Comparison of ENCODE assay signal across 16 mouse cellular contexts in the genomic region with DNA sequence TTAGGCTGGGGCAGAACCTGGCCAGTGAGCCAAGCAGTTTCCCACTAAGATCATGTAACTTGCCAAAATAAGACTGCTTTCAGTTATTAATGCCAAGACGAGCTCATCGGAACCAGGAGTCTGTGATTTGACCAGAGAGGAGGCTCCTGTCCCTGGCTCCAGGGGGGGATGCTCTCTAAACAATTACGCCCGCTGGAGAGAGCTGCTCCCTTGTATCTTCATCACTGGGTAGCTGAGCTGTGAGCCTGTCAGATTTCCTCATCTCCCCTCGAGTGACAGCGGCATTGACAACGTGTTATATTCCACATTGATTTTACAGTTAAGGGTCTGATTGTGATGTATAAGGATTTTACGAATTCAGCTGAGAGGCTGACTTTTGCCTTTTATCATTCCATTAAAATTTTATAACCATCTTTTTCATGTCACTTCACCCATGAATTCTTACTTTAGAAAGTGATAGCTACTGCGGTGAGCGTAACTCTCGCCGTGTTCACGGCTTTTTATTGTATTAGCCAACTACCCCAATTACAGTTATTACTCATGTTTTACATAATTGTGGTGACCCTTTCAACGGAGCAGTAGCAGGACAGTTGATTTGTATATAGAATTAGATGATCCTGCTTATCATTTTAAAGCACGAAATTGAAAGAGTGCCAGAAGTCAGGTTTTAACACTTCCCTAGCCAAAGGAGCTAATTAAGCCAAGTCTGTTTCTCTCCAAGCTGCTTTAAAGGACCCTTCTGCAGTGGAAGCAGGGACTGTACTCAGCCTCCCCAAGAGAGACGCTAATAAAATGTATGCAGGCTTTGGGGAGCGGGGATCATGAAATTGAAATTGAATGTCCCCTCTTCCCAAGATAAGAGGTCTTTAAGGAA.
DNase-seq lines count a peak whose midpoint lies in the region; ATAC-seq and TF ChIP-seq lines count a peak whose summit lies in the region.
"Had no signal": no experiment of that assay in that cellular context is flagged by ENCODE, and none has a peak within 500 bp of the region (broad histone marks: within the 10 kb centered on the region; RNA-seq: fewer than 3 reads in every experiment).

No protein-coding gene starts in this region.

- WGBS in hindbrain, embryonic 13.5 days: 60% methylated on average over 17 of the region's 17 CpGs
- WGBS in hindbrain, embryonic 11.5 days: 76% methylated on average over 17 of the region's 17 CpGs
- WGBS in forebrain, embryonic 16.5 days: 44% methylated on average over 17 of the region's 17 CpGs
- 34% methylated on average over 17 of the region's 17 CpGs for WGBS in midbrain, postnatal 0 days

- no peak overlapping the region for H3K27ac ChIP-seq in hindbrain, embryonic 13.5 days
- H3K27ac ChIP-seq in hindbrain, embryonic 11.5 days (ENCODE audit: low read depth, low read length): no peak overlapping the region
- H3K27ac ChIP-seq in forebrain, embryonic 16.5 days (ENCODE audit: low read length): no peak overlapping the region
- H3K27ac ChIP-seq in midbrain, postnatal 0 days (ENCODE audit: low read depth, low read length): no peak overlapping the region
- H3K27ac ChIP-seq in gastrocnemius, adult 2 months: no peak overlapping the region
- H3K27ac ChIP-seq: embryonic facial prominence, embryonic 12.5 days; kidney, postnatal 0 days; liver, embryonic 13.5 days; lung, embryonic 15.5 days; macrophage; neural tube, embryonic 12.5 days had no signal

- H3K4me2 ChIP-seq in hindbrain, embryonic 13.5 days: 0 out of 2 replicates have a peak overlapping the region, but pooled peaks have one; percentile 13
- H3K4me2 ChIP-seq in hindbrain, embryonic 11.5 days (replicated peaks; ENCODE audit: low read depth, low read length): no peak overlapping the region
- peak overlapping the region; percentile 37 for H3K4me2 ChIP-seq in forebrain, embryonic 16.5 days (ENCODE audit: low read length)
- H3K4me2 ChIP-seq in midbrain, postnatal 0 days (ENCODE audit: low read depth, low read length, poor library complexity, severe bottlenecking): peak overlapping the region; percentile 39
- H3K4me2 ChIP-seq: embryonic facial prominence, embryonic 12.5 days; liver, embryonic 13.5 days; lung, embryonic 15.5 days; neural tube, embryonic 12.5 days had no signal

- H3K4me3 ChIP-seq in hindbrain, embryonic 13.5 days: no peak overlapping the region
- H3K4me3 ChIP-seq in hindbrain, embryonic 11.5 days (ENCODE audit: low read depth, low read length): no peak overlapping the region
- no peak overlapping the region for H3K4me3 ChIP-seq in forebrain, embryonic 16.5 days (replicated peaks; ENCODE audit: low read length)
- no peak overlapping the region for H3K4me3 ChIP-seq in midbrain, postnatal 0 days (ENCODE audit: low read depth, low read length)
- no peak overlapping the region for H3K4me3 ChIP-seq in gastrocnemius, adult 2 months
- H3K4me3 ChIP-seq: embryonic facial prominence, embryonic 12.5 days; liver, embryonic 13.5 days; lung, embryonic 15.5 days; neural tube, embryonic 12.5 days had no signal

- TF ChIP-seq POLR2A in brain, embryonic 14.5 days (IDR thresholded peaks at IDR 0.05; ENCODE audit: borderline replicate concordance, extremely low read depth, insufficient read depth, insufficient read length, poor library complexity, severe bottlenecking): no peak

- no peaks in the 10 kb centered on the region for H3K36me3 ChIP-seq in hindbrain, embryonic 13.5 days
- no peaks in the 10 kb centered on the region for H3K36me3 ChIP-seq in hindbrain, embryonic 11.5 days (ENCODE audit: control insufficient read depth, insufficient read depth, low read length)
- H3K36me3 ChIP-seq in forebrain, embryonic 16.5 days (ENCODE audit: control insufficient read depth, insufficient read depth): no peaks in the 10 kb centered on the region
- no peaks in the 10 kb centered on the region for H3K36me3 ChIP-seq in midbrain, postnatal 0 days (ENCODE audit: insufficient read depth, low read length)
- H3K36me3 ChIP-seq: embryonic facial prominence, embryonic 12.5 days; liver, embryonic 13.5 days; lung, embryonic 15.5 days; neural tube, embryonic 12.5 days had no signal

- DNase-seq in hindbrain, embryonic 11.5 days (ENCODE audit: low spot score): no peak
- peak; percentile 66 for DNase-seq in brain, embryonic 14.5 days (ENCODE audit: low read depth)
- peak; percentile 50 for DNase-seq in midbrain, postnatal 0 days (ENCODE audit: low spot score)
- DNase-seq in gastrocnemius, adult 2 months: no peak
- DNase-seq in gastrocnemius, postnatal 14 days: no peak
- DNase-seq: kidney, adult 11 months; layer of hippocampus, postnatal 36 days; liver, embryonic 13.5 days; thymus, adult 2 months had no signal

- no peak for ATAC-seq in hindbrain, embryonic 13.5 days (ENCODE audit: low FRiP score)
- no peak for ATAC-seq in hindbrain, embryonic 11.5 days (ENCODE audit: low FRiP score)
- ATAC-seq in forebrain, embryonic 16.5 days: no peak
- no peak for ATAC-seq in midbrain, postnatal 0 days (ENCODE audit: low FRiP score)

- 0 out of 2 replicates have a peak overlapping the region, but pooled peaks have one; percentile 29 for H3K9ac ChIP-seq in hindbrain, embryonic 13.5 days
- no peak overlapping the region for H3K9ac ChIP-seq in hindbrain, embryonic 11.5 days (ENCODE audit: low read depth, low read length)
- no peak overlapping the region for H3K9ac ChIP-seq in forebrain, embryonic 16.5 days (replicated peaks; ENCODE audit: low read depth, low read length)
- H3K9ac ChIP-seq in midbrain, postnatal 0 days (replicated peaks; ENCODE audit: low read length, poor library complexity, severe bottlenecking): no peak overlapping the region
- H3K9ac ChIP-seq: embryonic facial prominence, embryonic 12.5 days; liver, embryonic 13.5 days; lung, embryonic 15.5 days; neural tube, embryonic 12.5 days had no signal

- H3K27me3 ChIP-seq in hindbrain, embryonic 13.5 days: peaks cover 4% of the 10 kb centered on the region; the same call in 1 of the 2 replicates
- H3K27me3 ChIP-seq in hindbrain, embryonic 11.5 days (ENCODE audit: control insufficient read depth, insufficient read depth, low read length): 0 out of 2 replicates have a peak, but pooled peaks cover 2% of the 10 kb centered on the region
- no peaks in the 10 kb centered on the region; the same call in 1 of the 2 replicates for H3K27me3 ChIP-seq in forebrain, embryonic 16.5 days (replicated peaks; ENCODE audit: control insufficient read depth, insufficient read depth, low read length)
- H3K27me3 ChIP-seq in midbrain, postnatal 0 days (ENCODE audit: insufficient read depth, low read length): no peaks in the 10 kb centered on the region
- H3K27me3 ChIP-seq: embryonic facial prominence, embryonic 12.5 days; liver, embryonic 13.5 days; lung, embryonic 15.5 days; neural tube, embryonic 12.5 days had no signal

- intact Hi-C loops in gastrocnemius, adult 2 months (cut with DNase I): no loop called here
- intact Hi-C loops in gastrocnemius, postnatal 14 days (cut with DNase I; ENCODE audit: low total_unique reads): no loop called here

- no peaks in the 10 kb centered on the region for H3K9me3 ChIP-seq in hindbrain, embryonic 13.5 days
- H3K9me3 ChIP-seq in hindbrain, embryonic 11.5 days (ENCODE audit: control insufficient read depth, low read length): no peaks in the 10 kb centered on the region
- H3K9me3 ChIP-seq in forebrain, embryonic 16.5 days (ENCODE audit: control insufficient read depth, low read length): no peaks in the 10 kb centered on the region
- H3K9me3 ChIP-seq in midbrain, postnatal 0 days (ENCODE audit: low read length): no peaks in the 10 kb centered on the region
- H3K9me3 ChIP-seq: embryonic facial prominence, embryonic 12.5 days; liver, embryonic 13.5 days; lung, embryonic 15.5 days; neural tube, embryonic 12.5 days had no signal

- H3K4me1 ChIP-seq in hindbrain, embryonic 13.5 days (replicated peaks): peaks cover 29% of the 10 kb centered on the region
- H3K4me1 ChIP-seq in hindbrain, embryonic 11.5 days (replicated peaks; ENCODE audit: control insufficient read depth, insufficient read depth, low read length): no peaks in the 10 kb centered on the region
- peaks cover 20% of the 10 kb centered on the region for H3K4me1 ChIP-seq in forebrain, embryonic 16.5 days (replicated peaks; ENCODE audit: control insufficient read depth, insufficient read depth, low read length)
- H3K4me1 ChIP-seq in midbrain, postnatal 0 days (ENCODE audit: insufficient read depth, low read length): peaks cover 2% of the 10 kb centered on the region; the same call in 1 of the 2 replicates
- H3K4me1 ChIP-seq: embryonic facial prominence, embryonic 12.5 days; liver, embryonic 13.5 days; neural tube, embryonic 12.5 days had no signal

- TF ChIP-seq CTCF in brain, embryonic 14.5 days (IDR thresholded peaks at IDR 0.05; ENCODE audit: borderline replicate concordance, extremely low read depth, insufficient read depth, insufficient read length): no peak
- no peak for TF ChIP-seq CTCF in midbrain, postnatal 0 days (IDR thresholded peaks at IDR 0.05)
- no peak for TF ChIP-seq CTCF in gastrocnemius, adult 2 months (IDR thresholded peaks at IDR 0.05)

Comparison
In these comparisons a context has a peak if more than half of its experiments do, and no peak if none do; other contexts are left out.
1. DNase-seq: peak in brain, embryonic 14.5 days (single experiment) and midbrain, postnatal 0 days (single experiment); none in hindbrain, embryonic 11.5 days (single experiment), gastrocnemius, adult 2 months (single experiment) and gastrocnemius, postnatal 14 days (single experiment).